In the genomic region with DNA sequence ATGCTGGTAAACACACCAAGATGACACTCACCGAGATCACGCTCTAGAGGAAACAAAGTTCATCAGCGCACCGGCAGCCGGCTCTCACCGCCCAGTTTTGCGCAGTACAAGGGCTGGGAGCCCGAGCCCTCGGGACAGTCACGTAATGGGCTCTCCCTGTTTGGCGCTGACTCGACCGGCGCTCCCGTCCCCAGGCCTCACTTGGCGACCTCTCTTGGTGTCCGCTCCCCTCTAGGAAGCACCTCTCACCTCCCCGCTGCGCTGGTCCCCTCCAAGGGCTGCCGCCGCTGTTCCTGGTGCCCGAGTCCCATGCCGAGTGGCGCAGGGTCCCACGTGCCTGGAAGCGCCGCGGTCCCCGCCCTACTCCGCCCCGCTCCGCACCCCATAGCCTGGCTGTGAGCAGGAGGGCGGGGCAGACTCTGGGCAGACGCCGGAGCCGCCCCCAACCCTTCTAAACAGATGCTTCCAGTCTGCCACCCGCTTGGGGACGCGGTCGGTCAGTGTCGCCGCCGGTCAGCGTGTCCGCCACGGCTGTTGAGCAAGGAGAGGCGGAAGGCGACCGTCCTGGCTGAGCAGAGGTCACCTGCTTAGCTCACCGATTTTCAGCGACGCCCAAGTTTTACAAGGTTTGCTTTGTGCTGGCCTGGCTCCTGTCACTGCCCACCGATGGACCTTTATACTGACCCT, we compare ENCODE assay signal across 8 mouse cellular contexts. TPM values are rescaled to one million over a fixed set of nuclear protein-coding genes. Genes with fewer than 3 reads are reported as not detected.
DNase-seq lines count a peak whose midpoint lies in the region.

No protein-coding gene starts in this region.

- H3K9me3 ChIP-seq in forebrain, embryonic 10.5 days, result no peaks in the 10 kb centered on the region

- H3K36me3 ChIP-seq in forebrain, embryonic 10.5 days (replicated peaks), result no peaks in the 10 kb centered on the region

- peak overlapping the region; percentile 73 for H3K27ac ChIP-seq in forebrain, embryonic 10.5 days

- H3K4me1 ChIP-seq in forebrain, embryonic 10.5 days, result peaks cover 32% of the 10 kb centered on the region

- under 1% methylated on average over 53 of the region's 53 CpGs for WGBS in forebrain, embryonic 10.5 days

- peak; percentile 61 to 77 for DNase-seq in urinary bladder, adult 18-20 months (ENCODE audit: low spot score in 2 of 2)
- DNase-seq in urinary bladder, postnatal 10 days (ENCODE audit: low spot score), result no peak
- peak; percentile 63 for DNase-seq in forebrain, embryonic 10.5 days (ENCODE audit: extremely low spot score, low spot score)
- DNase-seq in heart, postnatal 10 days, result peak; percentile 86 to 89
- peak; percentile 82 to 84 for DNase-seq in kidney, postnatal 36 days
- peak; percentile 80 for DNase-seq in lung, postnatal 14 days
- DNase-seq in ovary, postnatal 14 days (ENCODE audit: low spot score), result peak; percentile 15
- peak; percentile 54 for DNase-seq in thymus, postnatal 25 days

- intact Hi-C loops in heart, postnatal 10 days (cut with DNase I), result loop anchor here (2.0 kb wide), 2 partner anchors 19 to 39 kb away; no protein-coding TSS in a partner anchor

- peak overlapping the region; percentile 68 for H3K4me3 ChIP-seq in forebrain, embryonic 10.5 days

- peaks cover 79% of the 10 kb centered on the region for H3K27me3 ChIP-seq in forebrain, embryonic 10.5 days (ENCODE audit: poor library complexity, severe bottlenecking)

RNA-seq across cellular contexts. Expression of gene P2ry2, which starts 0.8 kb away (rescaled TPM):
- polyA plus RNA-seq in forebrain, embryonic 10.5 days (2016; fragmentation: Nextera tagmentation; extraction: Ambion mirVana), result 0.27 and 0.36 TPM in 2 replicates
- 10 to 100 TPM; 13.5 to 15.8 TPM for total RNA-seq in heart, postnatal 10 days (2021)

RNA-seq across cellular contexts. Expression of gene P2ry6, which starts 37.4 kb away (rescaled TPM):
- polyA plus RNA-seq in forebrain, embryonic 10.5 days (2016; fragmentation: Nextera tagmentation; extraction: Ambion mirVana), result 1.5 and 2.0 TPM in 2 replicates
- total RNA-seq in heart, postnatal 10 days (2021), result 1 to 10 TPM; 3.7 to 3.9 TPM
